Mouse (Mus musculus) thymus, postnatal 36 days (tissue): Measurements from ENCODE around the gene Rpl7l1.
A peak's percentile ranks its signal among the peaks of the same experiment; 100 is the strongest.

ENCODE experiments used
- DNase-seq, 2 experiments: peaks; one replicate each; pipeline ENCODE4 v3.0.0; 2022; ENCODE audit warnings: mixed read lengths in 2 of 2

The Rpl7l1 gene

DNA sequence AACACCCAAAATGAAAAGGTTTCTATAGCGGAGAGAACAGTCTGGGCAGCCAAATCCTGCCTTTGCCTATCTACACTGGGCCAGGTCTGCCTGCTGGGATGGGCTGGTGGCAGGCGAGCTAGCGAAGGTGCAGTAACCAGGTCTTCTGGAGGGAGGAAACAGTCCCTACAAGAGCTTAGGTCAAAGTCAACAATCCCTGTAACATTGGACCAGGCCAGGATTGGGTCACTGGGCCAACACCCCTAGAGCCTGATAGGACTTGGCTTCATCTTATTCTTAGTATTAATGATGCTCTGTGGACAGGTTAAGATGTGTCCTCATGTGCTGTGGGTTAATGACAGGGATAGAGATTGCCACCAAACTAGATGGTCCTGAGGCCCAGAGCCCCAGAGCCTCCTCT, 48.4 kb downstream of the Rpl7l1 start:
- no peak for DNase-seq

DNA sequence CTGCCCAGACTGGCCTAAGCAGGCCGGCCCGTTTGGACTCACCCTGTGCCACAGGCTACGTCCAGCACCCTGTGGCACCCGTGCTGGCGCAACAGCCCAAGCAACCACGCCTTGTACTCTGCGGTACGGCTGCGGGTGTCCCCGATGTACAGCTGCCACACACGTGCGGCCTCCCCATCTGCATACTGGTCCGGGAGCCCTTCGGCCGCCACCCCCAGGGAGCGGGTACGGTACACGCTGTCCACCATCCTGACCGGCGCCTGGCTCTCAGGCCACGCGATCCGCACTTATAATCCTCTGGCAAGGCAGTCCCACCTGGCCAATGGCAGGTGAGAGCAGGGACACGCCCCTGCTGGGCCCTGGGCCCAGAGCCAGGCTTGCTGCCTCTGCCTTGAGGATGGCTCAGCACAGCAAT, 53.6 kb downstream of the Rpl7l1 start, which contains the start of gene Gnmt:
Gnmt (minus strand) TSS at position 265 of the 415 bp plus-strand sequence.
- DNase-seq: no peak

DNA sequence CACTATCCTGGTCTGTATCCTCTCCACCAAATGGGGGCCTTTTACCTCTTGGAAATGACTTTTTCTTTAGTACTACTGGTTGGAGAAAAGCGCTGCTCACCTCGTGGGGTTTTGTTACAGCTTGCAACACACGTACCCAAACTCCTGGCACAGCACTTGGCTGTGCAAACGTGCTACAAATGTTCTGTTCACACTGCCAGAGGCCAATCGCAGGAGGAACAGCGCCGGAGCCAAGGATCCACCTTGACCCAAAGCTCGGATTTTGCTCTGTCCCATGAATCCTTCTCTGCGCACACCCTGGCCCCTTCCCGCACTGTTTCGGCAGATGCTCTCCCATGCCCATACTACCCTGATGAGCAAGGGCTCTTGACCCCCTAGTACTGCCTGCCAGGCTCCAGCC, 54.0 kb downstream of the Rpl7l1 start:
- DNase-seq: no peak

DNA sequence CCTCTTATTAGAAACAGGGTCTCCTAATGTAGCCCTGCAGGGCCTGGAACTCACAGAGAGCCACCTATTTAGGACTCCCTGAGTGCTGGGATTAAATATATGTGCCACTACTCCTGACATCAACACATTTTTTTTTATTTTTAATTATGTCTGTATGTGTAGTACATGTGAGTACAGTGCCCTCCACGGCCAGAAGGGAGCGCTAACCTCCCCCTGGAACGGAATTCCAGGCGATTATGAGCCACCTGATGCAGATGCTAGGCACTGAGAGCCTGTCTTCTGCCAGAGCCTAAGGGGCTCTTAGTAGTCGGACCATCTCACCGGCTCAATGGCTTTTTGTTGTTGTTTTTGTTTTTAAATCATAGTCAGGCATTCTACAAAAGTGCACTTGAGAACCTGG, 54.5 kb downstream of the Rpl7l1 start:
- peak; percentile 30 to 35 for DNase-seq

DNA sequence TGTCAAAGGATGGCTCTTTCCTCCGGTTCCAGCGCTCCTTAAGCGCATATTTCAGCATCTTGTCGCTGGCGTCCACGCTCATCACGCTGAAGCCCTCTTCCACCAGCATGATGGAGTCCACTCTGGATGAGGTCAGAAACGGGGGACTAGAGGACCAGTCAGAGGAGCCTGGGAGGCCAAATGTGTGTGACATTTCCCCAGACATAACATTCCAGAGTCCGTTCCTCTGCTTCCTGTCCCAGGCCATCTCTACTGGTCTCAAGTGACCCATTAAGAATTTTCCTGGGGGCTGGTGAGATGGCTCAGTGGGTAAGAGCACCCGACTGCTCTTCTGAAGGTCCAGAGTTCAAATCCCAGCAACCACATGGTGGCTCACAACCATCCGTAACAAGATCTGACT, 55.2 kb downstream of the Rpl7l1 start:
- no peak for DNase-seq

DNA sequence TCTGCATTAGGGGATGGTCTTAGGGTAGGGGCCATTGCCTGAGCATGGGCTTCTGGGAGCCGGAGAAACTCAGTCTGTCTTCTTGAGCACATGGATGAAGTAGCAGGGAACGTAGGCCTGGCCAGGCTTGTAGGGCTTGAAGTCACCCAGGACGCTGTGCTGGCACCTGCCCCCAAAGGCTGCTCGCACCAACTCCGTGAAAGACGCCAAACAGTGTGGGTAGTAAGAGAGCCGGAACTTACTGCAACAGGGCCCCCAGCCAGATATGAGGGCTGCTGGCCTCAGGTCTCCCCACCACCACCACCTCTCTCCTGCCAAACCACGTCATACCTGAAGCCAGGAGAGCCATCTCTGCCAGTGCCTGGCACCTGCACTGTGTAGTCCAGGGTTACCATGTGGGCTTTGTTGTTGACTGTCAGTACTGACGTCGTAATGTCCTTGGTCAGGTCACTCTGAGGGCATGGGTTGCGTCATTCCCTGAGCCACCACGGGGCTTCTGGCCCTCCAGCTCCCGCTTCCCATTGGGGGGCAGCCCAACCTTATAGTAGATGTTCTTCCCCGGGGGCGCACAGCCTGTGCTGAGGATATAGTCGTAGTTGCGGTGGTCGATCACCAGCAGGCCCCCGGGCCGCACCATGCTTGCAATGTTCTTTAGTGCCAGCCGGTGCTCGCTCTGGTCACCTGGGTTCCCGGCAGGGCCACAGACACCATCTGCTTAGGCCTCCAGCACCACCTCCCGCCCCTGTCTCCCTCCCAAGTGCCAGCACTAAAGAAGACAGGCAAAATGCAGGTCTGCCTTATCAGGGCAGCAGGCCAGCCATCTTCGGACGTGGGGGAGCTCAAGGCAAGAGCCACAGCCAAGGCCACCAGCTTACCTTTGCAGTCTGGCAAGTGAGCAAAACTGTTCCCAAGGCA, 56.5 kb downstream of the Rpl7l1 start:
- no peak for DNase-seq

DNA sequence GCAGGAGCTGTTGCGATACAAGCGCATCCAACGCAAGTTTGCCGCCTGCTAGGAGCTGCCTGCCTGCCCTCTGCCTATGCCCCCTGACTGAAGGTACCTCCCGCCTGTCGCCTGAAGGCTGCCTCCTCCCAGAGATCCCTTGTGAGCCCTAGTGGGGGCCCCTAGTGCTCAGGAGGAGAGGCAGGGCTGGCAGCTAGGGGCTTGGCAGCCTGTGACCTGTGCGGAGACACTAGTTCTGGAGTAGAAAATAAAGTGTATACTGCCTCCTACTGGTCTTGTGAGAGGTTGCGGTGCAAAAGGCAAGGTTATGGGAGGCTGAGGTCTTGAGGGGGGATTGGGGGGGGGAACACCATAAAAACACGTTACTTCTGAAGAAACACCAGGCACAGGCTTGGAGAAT, 57.2 kb downstream of the Rpl7l1 start:
- peak; percentile 39 to 63 for DNase-seq

DNA sequence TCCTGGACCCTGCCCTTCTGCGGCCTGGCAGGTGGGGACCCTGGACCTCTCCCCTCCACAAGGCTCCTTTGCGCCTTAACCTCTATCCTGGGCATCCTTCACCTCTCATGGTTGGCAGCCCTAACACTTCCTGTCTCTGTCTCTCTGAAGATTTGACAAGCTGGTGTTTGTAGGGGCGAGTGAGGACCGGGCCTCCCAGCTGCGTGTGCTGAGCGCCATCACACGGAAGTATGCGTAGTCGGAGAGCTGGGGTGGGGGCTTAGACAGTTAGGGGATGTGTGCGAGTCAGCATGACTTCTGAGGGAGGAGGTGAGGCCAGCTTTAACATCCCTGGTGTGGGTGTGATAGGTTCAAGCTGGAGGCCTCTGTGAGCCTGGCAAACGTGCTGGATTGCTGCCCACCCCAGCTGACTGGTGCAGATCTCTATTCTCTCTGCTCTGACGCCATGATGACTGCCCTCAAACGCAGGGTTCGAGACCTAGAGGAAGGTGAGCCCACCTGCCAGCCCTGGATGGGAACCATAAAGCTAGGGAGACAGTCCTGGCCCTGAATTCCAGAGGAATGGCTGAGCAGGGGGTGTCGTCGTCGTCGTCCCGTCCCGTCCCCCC, 57.9 kb downstream of the Rpl7l1 start:
- no peak for DNase-seq
